Mouse (Mus musculus) bone marrow macrophage, adult 2 months (primary cell): Measurements from ENCODE around the gene Hist2h2aa2.

Source experiments
- CTCF ChIP-seq: IDR thresholded peaks from 2 replicates; pipeline ENCODE4 v1.5.1; 2012; ENCODE audit warnings: low read depth, mild to moderate bottlenecking, low read length, moderate library complexity
- POLR2A ChIP-seq: IDR thresholded peaks from 2 replicates; pipeline ENCODE4 v1.6.1; 2012; ENCODE audit warnings: mild to moderate bottlenecking, low read depth, low read length, borderline replicate concordance

DNA sequence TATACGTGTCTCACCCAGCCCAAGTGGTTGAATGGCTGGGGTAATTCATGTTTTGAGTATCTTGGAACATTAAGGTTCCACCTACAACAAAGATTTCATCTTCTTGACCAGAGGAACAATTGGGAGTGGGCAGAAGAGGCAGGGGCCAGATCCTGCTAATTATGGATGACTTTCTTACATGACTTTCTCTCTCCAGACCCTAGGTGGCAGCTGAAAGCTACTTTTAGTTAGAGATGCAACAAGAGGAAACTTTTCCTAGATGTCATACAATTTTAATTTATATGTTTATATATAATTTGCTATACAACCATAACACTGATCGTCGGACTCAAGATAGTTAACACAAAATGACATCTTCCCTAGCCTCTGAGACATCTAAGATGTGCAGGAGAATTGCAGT lies 32.3 kb downstream of the Hist2h2aa2 start:
- TF ChIP-seq POLR2A (no peak), CTCF (no peak)
